Mouse (Mus musculus) heart, embryonic 12.5 days (tissue): Measurements from ENCODE around the gene Dhrs7b. TPM values are rescaled to one million over a fixed set of nuclear protein-coding genes. Genes with fewer than 3 reads are reported as not detected.
"Not testable (repeated sequence)": the region's sequence is repeated elsewhere in the genome, so short reads cannot be mapped to it uniquely, and the experiment has no call there.

Experiments
- ATAC-seq: fragments of 200-750 bp; cut with Nextera tagmentation; 2 replicates; pipeline ENCODE4 v1.8.0; 2017; ENCODE audit warnings: moderate TSS enrichment, moderate library complexity; ENCODE audit not compliant: insufficient number of reproducible peaks, low FRiP score
- H3K27ac ChIP-seq: fragments of 300-500 bp; sonication (generic); 2 replicates; pipeline ENCODE4 v1.5.1; 2016; ENCODE audit warnings: mild to moderate bottlenecking, moderate library complexity; ENCODE audit not compliant: poor library complexity, severe bottlenecking
- H3K27me3 ChIP-seq: fragments of 300-500 bp; sonication (generic); replicated peaks from 2 replicates; pipeline ENCODE4 v1.6.1; 2016; ENCODE audit warnings: mild to moderate bottlenecking, moderate library complexity
- H3K36me3 ChIP-seq: fragments of 300-500 bp; sonication (generic); 2 replicates; pipeline ENCODE4 v1.6.1; 2016; ENCODE audit warnings: mild to moderate bottlenecking, moderate library complexity
- H3K4me1 ChIP-seq: fragments of 300-500 bp; sonication (generic); replicated peaks from 2 replicates; pipeline ENCODE4 v1.6.1; 2016; ENCODE audit warnings: mild to moderate bottlenecking
- H3K4me2 ChIP-seq: fragments of 300-500 bp; sonication (generic); 2 replicates; pipeline ENCODE4 v1.6.1; 2016; ENCODE audit warnings: mild to moderate bottlenecking, moderate library complexity
- H3K4me3 ChIP-seq: fragments of 300-500 bp; sonication (generic); 2 replicates; pipeline ENCODE4 v1.5.1; 2016; ENCODE audit warnings: mild to moderate bottlenecking
- H3K9ac ChIP-seq: fragments of 300-500 bp; sonication (generic); 2 replicates; pipeline ENCODE4 v1.6.1; 2016; ENCODE audit warnings: mild to moderate bottlenecking, moderate library complexity
- H3K9me3 ChIP-seq: fragments of 300-500 bp; sonication (generic); replicated peaks from 2 replicates; pipeline ENCODE4 v1.6.1; 2016; ENCODE audit warnings: mild to moderate bottlenecking, moderate library complexity
- WGBS: fragments of 180-500 bp; shearing (Covaris S2); methylation state at CpG from one replicate; pipeline ENCODE4 v1.1.7; 2016; 5-methylcytosine and 5-hydroxymethylcytosine counted together
- polyA plus RNA-seq: library from polyadenylated mRNA; unstranded; fragments of >200 nt; fragmentation: Nextera tagmentation; extraction: Ambion mirVana; gene quantifications from 2 replicates; pipeline ENCODE4 v1.2.1, GENCODE M21; 2016

The Dhrs7b gene
- polyA plus RNA-seq, 1 experiment from 2014 or later = 33.4 TPM

DNA sequence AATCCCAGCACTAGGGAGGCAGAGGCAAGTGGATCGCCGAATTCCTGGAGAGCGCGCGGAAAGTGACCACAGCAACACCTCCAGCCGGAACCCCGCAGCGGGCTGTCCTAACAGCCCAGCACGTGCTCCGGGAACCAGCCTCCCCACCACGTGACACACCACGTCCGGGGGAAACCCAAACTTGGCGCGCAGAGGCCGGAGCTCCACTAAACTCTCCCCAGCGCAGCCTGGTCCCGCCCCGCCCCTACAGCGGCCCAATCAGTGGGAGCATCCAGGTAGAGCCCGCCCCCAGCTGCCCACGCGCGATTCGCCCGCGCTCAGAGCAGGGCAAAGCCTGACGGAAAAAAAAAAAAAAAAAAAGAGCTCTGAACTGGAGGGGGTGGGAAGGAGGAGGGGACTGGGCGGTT, 19.4 kb upstream of the Dhrs7b start:
- H3K9ac ChIP-seq = peak overlapping the region; percentile 47
- ATAC-seq = peak; percentile 99
- peak overlapping the region; percentile 74 for H3K4me2 ChIP-seq
- peak overlapping the region; percentile 49 for H3K4me3 ChIP-seq
- no peak overlapping the region for H3K27ac ChIP-seq
- H3K36me3 ChIP-seq = no peaks in the 10 kb centered on the region
- WGBS = under 1% methylated on average over 29 of the region's 29 CpGs
- no peaks in the 10 kb centered on the region for H3K27me3 ChIP-seq
- H3K4me1 ChIP-seq = peaks cover 29% of the 10 kb centered on the region
- H3K9me3 ChIP-seq = no peaks in the 10 kb centered on the region

DNA sequence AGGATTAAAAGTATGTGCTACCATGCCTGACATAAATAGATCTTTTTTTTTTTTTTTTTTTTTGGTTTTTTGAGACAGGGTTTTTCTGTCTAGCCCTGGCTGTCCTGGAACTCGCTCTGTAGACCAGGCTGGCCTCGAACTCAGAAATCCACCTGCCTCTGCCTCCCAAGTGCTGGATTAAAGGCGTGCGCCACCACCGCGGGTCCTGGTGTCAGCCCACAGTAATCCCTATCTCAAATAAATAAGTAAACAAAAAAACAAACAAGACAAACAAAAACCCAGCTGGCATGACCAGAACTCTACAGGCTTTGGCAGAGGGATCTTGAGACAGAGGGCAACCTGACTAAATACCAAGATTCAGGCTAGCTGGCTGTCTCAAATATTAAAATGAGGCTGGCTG, 18.8 kb upstream of the Dhrs7b start, which contains the start of gene Shmt1:
Gene Shmt1 (minus strand): TSS at position 101 of the 400 bp plus-strand sequence.
- Histone ChIP-seq H3K4me2 (peak within 1 kb of the TSS; percentile 74), H3K9ac (peak within 1 kb of the TSS; percentile 47), H3K4me1 (peaks cover 29% of the 10 kb centered on the region), H3K4me3 (peak within 1 kb of the TSS; percentile 49)
- not testable (repeated sequence) for H3K27me3 ChIP-seq, H3K36me3 ChIP-seq, ATAC-seq, H3K27ac ChIP-seq, H3K9me3 ChIP-seq
- WGBS = 17% methylated on average over 6 of the region's 6 CpGs

DNA sequence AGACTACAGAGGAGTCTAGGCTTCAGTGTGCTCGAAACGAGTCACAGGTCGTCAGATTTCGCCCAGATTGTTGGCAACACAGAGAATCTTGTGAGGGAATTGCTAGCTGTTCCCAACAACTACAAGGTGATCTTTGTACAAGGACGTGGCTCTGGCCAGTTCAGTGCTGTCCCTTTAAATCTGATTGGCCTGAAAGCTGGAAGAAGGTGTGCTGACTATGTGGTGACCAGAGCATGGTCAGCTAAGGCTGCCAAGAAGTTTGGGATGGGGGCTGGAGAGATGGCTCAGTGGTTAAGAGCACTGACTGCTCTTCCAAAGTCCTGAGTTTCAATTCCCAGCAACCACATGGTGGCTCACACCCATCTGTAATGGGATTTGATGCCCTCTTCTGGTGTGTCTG, 14.0 kb upstream of the Dhrs7b start:
- H3K36me3 ChIP-seq = no peaks in the 10 kb centered on the region
- no peak overlapping the region for H3K27ac ChIP-seq
- no peak for ATAC-seq
- no peaks in the 10 kb centered on the region for H3K9me3 ChIP-seq
- no peaks in the 10 kb centered on the region for H3K4me1 ChIP-seq
- H3K4me3 ChIP-seq = no peak overlapping the region
- H3K27me3 ChIP-seq = no peaks in the 10 kb centered on the region; the same call in 1 of the 2 replicates
- H3K4me2 ChIP-seq = no peak overlapping the region
- H3K9ac ChIP-seq = no peak overlapping the region
- WGBS = 59% methylated on average over 5 of the region's 5 CpGs

DNA sequence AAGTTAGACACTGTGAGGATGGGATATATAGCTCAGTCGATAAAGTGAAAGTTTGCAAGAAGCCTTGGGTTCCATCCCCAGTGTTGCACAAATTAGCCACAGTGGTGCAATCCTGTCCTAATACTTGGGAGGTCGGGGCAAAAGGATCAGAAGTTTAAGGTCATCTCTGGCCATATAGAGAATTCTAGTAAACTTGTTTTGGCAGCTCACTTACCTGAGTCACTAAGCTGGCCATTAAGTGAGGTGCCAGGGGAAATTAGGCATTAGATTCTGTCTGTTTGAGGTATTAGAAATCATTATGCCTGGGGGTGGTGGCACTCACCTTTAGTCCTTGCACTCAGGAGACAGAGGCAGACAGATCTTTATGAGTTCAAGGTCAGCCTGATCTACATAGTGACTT, 6.7 kb upstream of the Dhrs7b start:
- H3K36me3 ChIP-seq = no peaks in the 10 kb centered on the region
- WGBS = 68% methylated on average over 2 of the region's 2 CpGs
- H3K4me3 ChIP-seq = no peak overlapping the region
- H3K9me3 ChIP-seq = no peaks in the 10 kb centered on the region
- H3K4me1 ChIP-seq = no peaks in the 10 kb centered on the region
- H3K27me3 ChIP-seq = no peaks in the 10 kb centered on the region
- no peak overlapping the region for H3K27ac ChIP-seq
- H3K9ac ChIP-seq = no peak overlapping the region
- no peak overlapping the region for H3K4me2 ChIP-seq
- no peak for ATAC-seq

DNA sequence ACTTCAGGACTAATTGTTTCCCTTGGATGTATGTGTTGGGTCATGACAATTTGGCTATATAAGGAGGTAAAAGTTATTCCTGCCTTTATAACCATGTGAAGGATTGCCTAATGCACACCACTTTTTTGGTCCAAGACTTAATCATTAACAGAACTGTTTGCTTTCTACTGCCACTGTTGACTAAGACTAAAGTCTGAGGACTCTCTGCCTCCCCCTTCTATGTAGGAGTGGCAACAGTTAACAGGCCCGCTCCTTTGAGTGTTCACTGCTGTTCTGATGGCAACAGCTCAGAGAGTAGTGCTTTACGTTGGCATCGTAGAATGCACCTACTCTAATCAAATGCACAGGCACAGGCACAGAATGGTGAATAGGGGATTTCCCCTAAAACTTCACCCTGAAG, 5.2 kb upstream of the Dhrs7b start:
- no peaks in the 10 kb centered on the region for H3K4me1 ChIP-seq
- H3K9me3 ChIP-seq = no peaks in the 10 kb centered on the region
- no peak overlapping the region for H3K4me2 ChIP-seq
- no peak for ATAC-seq
- H3K27me3 ChIP-seq = no peaks in the 10 kb centered on the region
- no peaks in the 10 kb centered on the region for H3K36me3 ChIP-seq
- H3K27ac ChIP-seq = no peak overlapping the region
- H3K9ac ChIP-seq = no peak overlapping the region
- 75% methylated on average over 3 of the region's 3 CpGs for WGBS
- no peak overlapping the region for H3K4me3 ChIP-seq

DNA sequence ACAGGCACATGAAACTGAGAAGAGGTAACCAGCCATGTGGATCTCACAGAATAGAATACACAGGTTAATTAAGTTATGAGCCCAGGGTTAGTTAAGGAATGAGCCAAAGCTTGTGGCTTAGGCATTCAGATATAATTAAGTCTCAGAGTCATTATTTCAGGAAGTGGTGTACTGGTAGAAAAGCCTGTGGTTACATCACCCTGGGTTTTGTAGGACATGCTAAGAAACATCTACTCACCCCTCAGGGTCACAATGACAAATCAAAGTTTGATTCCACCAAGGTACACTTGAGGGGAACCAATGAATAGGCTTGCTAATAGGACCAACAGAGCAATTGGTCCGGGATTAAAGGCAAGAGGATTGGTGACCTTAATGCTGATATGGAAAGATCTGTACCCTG, 3.7 kb upstream of the Dhrs7b start:
- H3K9ac ChIP-seq = no peak overlapping the region
- ATAC-seq = no peak
- no peak overlapping the region for H3K4me3 ChIP-seq
- WGBS = 64% methylated on average over 1 of the region's 1 CpGs
- H3K9me3 ChIP-seq = no peaks in the 10 kb centered on the region
- no peaks in the 10 kb centered on the region for H3K27me3 ChIP-seq
- H3K36me3 ChIP-seq = no peaks in the 10 kb centered on the region
- H3K4me2 ChIP-seq = no peak overlapping the region
- peaks cover 5% of the 10 kb centered on the region for H3K4me1 ChIP-seq
- H3K27ac ChIP-seq = no peak overlapping the region

DNA sequence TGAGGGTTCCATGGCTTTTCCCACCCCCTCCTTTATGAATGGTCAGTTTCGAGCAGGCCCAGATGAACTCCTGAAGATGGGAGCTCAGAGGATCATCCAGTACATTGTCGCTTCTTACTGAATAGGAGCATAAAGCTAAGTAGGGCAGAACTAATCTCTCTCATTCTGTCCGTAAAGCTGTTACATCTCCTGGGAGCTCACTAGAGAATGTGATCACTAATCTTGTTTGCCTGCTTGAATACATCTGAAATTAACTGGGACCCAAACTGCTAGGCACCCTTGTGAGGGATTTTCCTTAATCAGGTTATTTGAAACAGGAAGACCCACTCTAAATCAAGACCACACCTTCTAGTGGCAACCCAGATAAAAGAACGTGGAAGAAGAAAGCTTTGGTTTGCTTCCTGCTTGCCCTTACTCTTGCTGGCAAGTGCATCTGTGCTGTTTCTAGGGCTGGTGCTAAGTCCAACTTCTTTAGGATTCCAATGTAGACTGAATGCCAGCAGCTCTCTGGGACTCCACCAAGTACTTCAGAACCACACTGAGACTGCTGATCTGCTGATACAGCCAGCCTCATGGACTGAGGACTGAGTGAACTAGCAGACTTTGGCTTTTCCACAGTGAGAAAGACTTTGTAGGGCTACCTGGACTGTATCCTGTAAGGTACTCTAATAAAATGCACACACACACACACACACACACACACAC, 3.0 kb upstream of the Dhrs7b start:
- Histone ChIP-seq H3K36me3 (no peaks in the 10 kb centered on the region), H3K4me2 (no peak overlapping the region), H3K4me3 (no peak overlapping the region), H3K4me1 (peaks cover 5% of the 10 kb centered on the region), H3K9ac (no peak overlapping the region), H3K27ac (no peak overlapping the region), H3K9me3 (no peaks in the 10 kb centered on the region), H3K27me3 (no peaks in the 10 kb centered on the region)
- 55% methylated on average over 4 of the region's 4 CpGs for WGBS
- ATAC-seq = no peak

DNA sequence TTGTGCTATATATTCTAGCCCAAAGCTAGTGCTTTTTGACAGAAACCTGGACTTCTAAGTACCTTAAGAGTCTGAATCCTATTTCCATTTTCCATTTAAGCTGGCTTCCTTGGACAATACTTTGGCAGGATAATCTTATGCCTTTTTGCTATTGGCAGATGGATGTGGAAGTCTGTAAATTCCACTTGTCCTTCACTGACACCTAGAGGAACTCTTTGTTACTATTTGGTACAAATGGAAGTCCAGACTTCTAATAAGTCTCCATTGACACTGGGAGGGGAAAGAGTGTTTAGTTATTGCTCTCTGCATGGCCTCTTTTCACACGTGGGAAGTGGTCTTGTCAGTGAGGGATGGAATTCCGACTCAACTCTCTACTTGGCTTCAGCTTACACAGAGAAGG, 1.5 kb upstream of the Dhrs7b start:
- no peaks in the 10 kb centered on the region for H3K27me3 ChIP-seq
- WGBS = 21% methylated on average over 2 of the region's 2 CpGs

DNA sequence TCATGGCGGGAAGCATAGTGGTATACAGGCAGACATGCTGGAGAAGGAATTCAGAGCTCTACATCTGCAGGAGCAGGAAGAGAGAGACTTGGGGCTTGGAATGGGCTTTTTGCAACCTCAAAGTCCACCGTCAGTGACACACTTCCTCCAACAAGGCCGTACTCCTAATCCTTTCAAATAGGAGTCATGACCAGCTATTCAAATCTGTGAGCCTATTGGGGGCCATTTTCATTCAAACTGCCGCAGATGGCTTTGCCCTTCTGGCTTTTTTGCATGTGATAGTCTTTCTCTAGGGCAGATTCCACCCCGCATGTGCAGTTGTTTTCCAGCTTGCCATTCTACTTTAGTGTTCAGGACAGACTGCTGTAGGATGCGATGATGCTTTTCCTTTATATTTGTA, 6.5 kb downstream of the Dhrs7b start:
- Histone ChIP-seq H3K27me3 (no peaks in the 10 kb centered on the region), H3K36me3 (peaks cover 7% of the 10 kb centered on the region), H3K27ac (no peak overlapping the region), H3K4me1 (no peaks in the 10 kb centered on the region), H3K9ac (no peak overlapping the region), H3K9me3 (no peaks in the 10 kb centered on the region), H3K4me2 (no peak overlapping the region), H3K4me3 (no peak overlapping the region)
- WGBS = 89% methylated on average over 6 of the region's 6 CpGs
- ATAC-seq = no peak

More for the DNA sequence above, 1.5 kb upstream of the Dhrs7b start:
- Histone ChIP-seq H3K27ac (no peak overlapping the region), H3K4me3 (no peak overlapping the region), H3K4me1 (peaks cover 5% of the 10 kb centered on the region), H3K4me2 (no peak overlapping the region), H3K9ac (no peak overlapping the region), H3K36me3 (no peaks in the 10 kb centered on the region), H3K9me3 (no peaks in the 10 kb centered on the region)
- ATAC-seq = no peak

DNA sequence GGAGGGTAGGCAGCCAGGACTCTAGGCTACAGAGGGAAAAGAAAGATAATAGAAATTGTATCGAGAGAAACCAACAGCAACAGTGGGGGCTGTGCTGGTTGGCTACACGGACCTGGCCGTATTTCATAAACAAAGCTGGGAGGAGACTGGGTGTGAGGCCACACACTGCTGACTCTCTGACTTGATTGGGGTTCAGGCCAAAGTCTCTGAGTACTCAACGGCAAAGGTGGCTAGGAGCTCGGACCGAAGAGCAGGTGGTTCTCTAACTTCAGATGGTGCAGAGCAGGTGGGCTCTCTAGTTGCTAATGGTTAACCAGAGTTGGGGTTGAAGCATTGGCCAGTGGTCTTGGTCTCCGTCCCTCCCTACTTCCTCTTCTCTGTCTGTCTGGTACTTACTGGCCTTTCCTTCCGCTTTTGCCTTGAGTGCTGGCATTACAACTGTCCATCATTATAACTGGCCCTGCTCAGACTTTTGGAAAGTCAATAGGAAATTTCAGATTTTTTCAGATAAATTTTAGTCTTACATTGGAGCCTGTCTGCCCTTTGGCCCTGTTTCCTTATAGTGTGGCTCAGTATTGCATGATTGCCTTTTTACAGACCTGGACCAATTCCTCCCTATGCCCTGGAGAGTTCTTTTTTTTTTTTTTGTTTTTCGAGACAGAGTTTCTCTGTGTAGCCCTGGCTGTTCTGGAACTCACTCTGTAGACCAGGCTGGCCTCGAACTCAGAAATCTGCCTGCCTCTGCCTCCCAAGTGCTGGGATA, 7.4 kb downstream of the Dhrs7b start:
- H3K9ac ChIP-seq = no peak overlapping the region
- H3K4me1 ChIP-seq = no peaks in the 10 kb centered on the region
- WGBS = 85% methylated on average over 10 of the region's 10 CpGs
- ATAC-seq = no peak
- H3K36me3 ChIP-seq = peaks cover 7% of the 10 kb centered on the region
- H3K9me3 ChIP-seq = no peaks in the 10 kb centered on the region
- no peak overlapping the region for H3K4me2 ChIP-seq
- H3K27ac ChIP-seq = no peak overlapping the region
- H3K4me3 ChIP-seq = no peak overlapping the region
- no peaks in the 10 kb centered on the region for H3K27me3 ChIP-seq

DNA sequence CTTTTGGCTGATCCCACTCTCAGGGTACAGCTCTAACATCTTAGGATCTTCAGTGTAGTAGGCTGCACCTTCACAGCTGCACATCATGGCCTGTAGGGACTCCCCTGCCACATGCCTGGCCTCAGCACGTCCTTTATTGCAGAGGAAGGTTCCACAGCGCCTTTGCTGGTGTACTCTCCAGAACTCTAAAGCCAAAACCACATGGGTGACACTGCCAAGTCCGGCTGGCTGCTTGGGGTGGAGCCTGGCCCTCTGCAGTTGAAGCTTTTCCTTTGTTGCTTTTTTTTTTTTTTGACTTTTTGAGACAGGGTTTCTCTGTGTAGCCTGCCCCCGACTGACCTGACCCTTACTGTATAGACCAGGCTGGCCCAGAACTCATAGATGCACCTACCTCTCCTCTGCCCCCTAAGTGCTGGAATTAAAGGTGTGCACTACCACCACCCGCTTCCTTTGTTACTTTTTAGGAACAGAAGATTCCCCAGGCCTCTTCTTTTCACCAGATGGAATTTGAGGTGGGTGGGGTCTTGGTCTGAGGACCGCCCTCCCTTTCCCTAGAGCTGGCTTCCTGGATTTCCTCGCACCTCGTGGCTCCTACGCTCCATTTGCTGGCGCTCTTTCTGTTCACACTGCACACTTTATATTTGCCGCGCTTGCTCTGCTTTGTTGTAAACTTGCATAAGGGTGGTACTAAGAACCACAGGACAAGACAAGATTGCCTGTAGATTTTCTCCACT, 11.2 kb downstream of the Dhrs7b start:
- no peak for ATAC-seq
- WGBS = 77% methylated on average over 12 of the region's 12 CpGs
- H3K36me3 ChIP-seq = peaks cover 24% of the 10 kb centered on the region
- H3K4me1 ChIP-seq = no peaks in the 10 kb centered on the region
- H3K4me2 ChIP-seq = no peak overlapping the region
- H3K4me3 ChIP-seq = no peak overlapping the region
- H3K9ac ChIP-seq = no peak overlapping the region
- H3K27me3 ChIP-seq = no peaks in the 10 kb centered on the region
- no peaks in the 10 kb centered on the region for H3K9me3 ChIP-seq
- H3K27ac ChIP-seq = no peak overlapping the region
